ENCODE assay signal across 26 mouse cellular contexts in genomic region chr3:28348746-28349145, GRCm38 (mm10).
DNase-seq lines count a peak whose midpoint lies in the region; ATAC-seq and TF ChIP-seq lines count a peak whose summit lies in the region.
"Had no signal": no experiment of that assay in that cellular context is flagged by ENCODE, and none has a peak within 500 bp of the region (broad histone marks: within the 10 kb centered on the region; RNA-seq: fewer than 3 reads in every experiment).

No protein-coding gene starts in this region.

- peak; percentile 37 for DNase-seq in cerebellum, adult 11-12 months
- no peak for DNase-seq in cerebellum, adult 8-10 months
- peak; percentile 84 for DNase-seq in heart, adult 11 months
- no peak for DNase-seq in heart, adult 2 months
- peak; percentile 35 for DNase-seq in midbrain, postnatal 0 days (ENCODE audit: low spot score)
- no peak for DNase-seq in kidney, adult 9 months
- DNase-seq: adrenal gland, adult 8-10 months; adrenal gland, postnatal 25 days; B cell, adult 2 months; embryo, embryonic 11 days; gastrocnemius, postnatal 25 days; kidney, adult 18-20 months had no signal

- TF ChIP-seq POLR2A in heart, adult 2 months (IDR thresholded peaks at IDR 0.05; ENCODE audit: insufficient read depth, low read depth, low read length): no peak

- ATAC-seq in midbrain, postnatal 0 days (ENCODE audit: low FRiP score): no peak
- no peak for ATAC-seq in midbrain, embryonic 16.5 days
- ATAC-seq: forebrain, embryonic 15.5 days; hindbrain, embryonic 16.5 days; inflammation-experienced regulatory T-cells, adult 6 months; intestine, embryonic 16.5 days; Patski had no signal

- TF ChIP-seq CTCF in heart, adult 2 months (IDR thresholded peaks at IDR 0.05): no peak
- TF ChIP-seq CTCF in midbrain, postnatal 0 days (IDR thresholded peaks at IDR 0.05): no peak

- H3K4me1 ChIP-seq in heart, adult 2 months (ENCODE audit: control insufficient read depth, insufficient read depth, low read length): no peaks in the 10 kb centered on the region; the same call in 1 of the 2 replicates
- H3K4me1 ChIP-seq in midbrain, postnatal 0 days (ENCODE audit: insufficient read depth, low read length): no peaks in the 10 kb centered on the region
- peaks cover 5% of the 10 kb centered on the region for H3K4me1 ChIP-seq in midbrain, embryonic 16.5 days (ENCODE audit: control insufficient read depth, insufficient read depth, low read length)
- H3K4me1 ChIP-seq: embryonic facial prominence, embryonic 10.5 days; embryonic facial prominence, embryonic 13.5 days; forebrain, embryonic 12.5 days; hindbrain, embryonic 12.5 days had no signal

- H3K4me2 ChIP-seq in midbrain, postnatal 0 days (ENCODE audit: low read depth, low read length, poor library complexity, severe bottlenecking): no peak overlapping the region
- H3K4me2 ChIP-seq in midbrain, embryonic 16.5 days (ENCODE audit: low read length): no peak overlapping the region
- H3K4me2 ChIP-seq: embryonic facial prominence, embryonic 13.5 days; forebrain, embryonic 12.5 days; forebrain, embryonic 15.5 days; heart, embryonic 11.5 days; hindbrain, embryonic 12.5 days had no signal

- H3K9me3 ChIP-seq in midbrain, postnatal 0 days (ENCODE audit: low read length): no peaks in the 10 kb centered on the region
- H3K9me3 ChIP-seq in midbrain, embryonic 16.5 days (replicated peaks; ENCODE audit: control insufficient read depth, low read length, poor library complexity, severe bottlenecking): no peaks in the 10 kb centered on the region
- H3K9me3 ChIP-seq: embryonic facial prominence, embryonic 10.5 days; embryonic facial prominence, embryonic 13.5 days; forebrain, embryonic 12.5 days; forebrain, embryonic 15.5 days; G1E; hindbrain, embryonic 12.5 days had no signal

- intact Hi-C loops in heart, adult 2 months (cut with DNase I): no loop called here

- WGBS in heart, adult 2 months: 90% methylated on average over 1 of the region's 1 CpGs
- WGBS in midbrain, postnatal 0 days: 79% methylated on average over 1 of the region's 1 CpGs
- 91% methylated on average over 1 of the region's 1 CpGs for WGBS in midbrain, embryonic 16.5 days

- no peak overlapping the region for H3K4me3 ChIP-seq in heart, adult 2 months
- no peak overlapping the region for H3K4me3 ChIP-seq in midbrain, postnatal 0 days (ENCODE audit: low read depth, low read length)
- H3K4me3 ChIP-seq in midbrain, embryonic 16.5 days (ENCODE audit: low read depth, low read length): no peak overlapping the region
- H3K4me3 ChIP-seq: embryonic facial prominence, embryonic 10.5 days; embryonic facial prominence, embryonic 13.5 days; erythroblast, embryonic 14.5 days; forebrain, embryonic 12.5 days; forebrain, embryonic 15.5 days; hindbrain, embryonic 12.5 days had no signal

- H3K9ac ChIP-seq in heart, adult 2 months (ENCODE audit: low read depth, low read length): no peak overlapping the region
- no peak overlapping the region for H3K9ac ChIP-seq in midbrain, postnatal 0 days (replicated peaks; ENCODE audit: low read length, poor library complexity, severe bottlenecking)
- no peak overlapping the region for H3K9ac ChIP-seq in midbrain, embryonic 16.5 days (ENCODE audit: low read depth, low read length)
- H3K9ac ChIP-seq: embryonic facial prominence, embryonic 13.5 days; forebrain, embryonic 12.5 days; forebrain, embryonic 15.5 days; hindbrain, embryonic 12.5 days had no signal

- H3K36me3 ChIP-seq in heart, adult 2 months (ENCODE audit: control insufficient read depth, insufficient read depth, low read length): no peaks in the 10 kb centered on the region
- H3K36me3 ChIP-seq in midbrain, postnatal 0 days (ENCODE audit: insufficient read depth, low read length): no peaks in the 10 kb centered on the region
- no peaks in the 10 kb centered on the region for H3K36me3 ChIP-seq in midbrain, embryonic 16.5 days (ENCODE audit: control insufficient read depth, insufficient read depth, low read length)
- H3K36me3 ChIP-seq: embryonic facial prominence, embryonic 10.5 days; embryonic facial prominence, embryonic 13.5 days; forebrain, embryonic 12.5 days; forebrain, embryonic 15.5 days; G1E; hindbrain, embryonic 12.5 days had no signal

- no peaks in the 10 kb centered on the region for H3K27me3 ChIP-seq in heart, adult 2 months (ENCODE audit: control insufficient read depth, insufficient read depth, low read length)
- H3K27me3 ChIP-seq in midbrain, postnatal 0 days (ENCODE audit: insufficient read depth, low read length): no peaks in the 10 kb centered on the region
- no peaks in the 10 kb centered on the region for H3K27me3 ChIP-seq in midbrain, embryonic 16.5 days (ENCODE audit: control insufficient read depth, insufficient read depth, low read depth, low read length)
- H3K27me3 ChIP-seq: CH12.LX; embryonic facial prominence, embryonic 13.5 days; forebrain, embryonic 12.5 days; forebrain, embryonic 15.5 days; hindbrain, embryonic 12.5 days; Patski had no signal

- TF ChIP-seq EP300 in heart, adult 2 months (IDR thresholded peaks at IDR 0.05; ENCODE audit: insufficient read depth, low read depth, low read length): no peak

- no peaks in the 10 kb centered on the region; the same call in 1 of the 2 replicates for H3K79me2 ChIP-seq in heart, adult 2 months (replicated peaks; ENCODE audit: control insufficient read depth, insufficient read depth, low read length)

- no peak overlapping the region for H3K27ac ChIP-seq in heart, adult 2 months
- no peak overlapping the region for H3K27ac ChIP-seq in midbrain, postnatal 0 days (ENCODE audit: low read depth, low read length)
- no peak overlapping the region for H3K27ac ChIP-seq in midbrain, embryonic 16.5 days (ENCODE audit: low read length)
- H3K27ac ChIP-seq: embryonic facial prominence, embryonic 10.5 days; embryonic facial prominence, embryonic 13.5 days; forebrain, embryonic 12.5 days; forebrain, embryonic 15.5 days; hindbrain, embryonic 12.5 days had no signal

Comparison
In these comparisons a context has a peak if more than half of its experiments do, and no peak if none do; other contexts are left out.
1. DNase-seq: peak in cerebellum, adult 11-12 months (single experiment), heart, adult 11 months (single experiment) and midbrain, postnatal 0 days (single experiment); none in cerebellum, adult 8-10 months (single experiment), heart, adult 2 months (0 of 2) and kidney, adult 9 months (single experiment).